Comparison of ENCODE assay signal across 8 mouse cellular contexts in genomic region chr16:8828636-8829563, GRCm38 (mm10). TPM values are rescaled to one million over a fixed set of nuclear protein-coding genes. Genes with fewer than 3 reads are reported as not detected.
DNase-seq lines count a peak whose midpoint lies in the region; ATAC-seq and TF ChIP-seq lines count a peak whose summit lies in the region.

No protein-coding gene starts in this region.

- no peaks in the 10 kb centered on the region for H3K27me3 ChIP-seq in heart, embryonic 10.5 days (ENCODE audit: insufficient read depth, poor library complexity, severe bottlenecking)
- no peaks in the 10 kb centered on the region for H3K27me3 ChIP-seq in Patski
- H3K27me3 ChIP-seq in hindbrain, embryonic 13.5 days = no peaks in the 10 kb centered on the region
- H3K27me3 ChIP-seq in liver, embryonic 14.5 days (ENCODE audit: control insufficient read depth, insufficient read depth, low read length) = no peaks in the 10 kb centered on the region
- H3K27me3 ChIP-seq in neural tube, embryonic 14.5 days (ENCODE audit: control insufficient read depth, insufficient read depth, low read length) = no peaks in the 10 kb centered on the region; the same call in 1 of the 2 replicates

- peak overlapping the region; percentile 93 for H3K4me2 ChIP-seq in hindbrain, embryonic 13.5 days
- H3K4me2 ChIP-seq in liver, embryonic 14.5 days (ENCODE audit: low read depth) = peak overlapping the region; percentile 100
- peak overlapping the region; percentile 98 for H3K4me2 ChIP-seq in neural tube, embryonic 14.5 days (ENCODE audit: low read depth, low read length)

- peaks cover 19% of the 10 kb centered on the region; the same call in 1 of the 2 replicates for H3K36me3 ChIP-seq in heart, embryonic 10.5 days
- peaks cover 7% of the 10 kb centered on the region; the same call in 1 of the 2 replicates for H3K36me3 ChIP-seq in hindbrain, embryonic 13.5 days
- H3K36me3 ChIP-seq in liver, embryonic 14.5 days (replicated peaks; ENCODE audit: control insufficient read depth, insufficient read depth, low read depth) = peaks cover 22% of the 10 kb centered on the region
- peaks cover 3% of the 10 kb centered on the region; the same call in 1 of the 2 replicates for H3K36me3 ChIP-seq in neural tube, embryonic 14.5 days (ENCODE audit: control insufficient read depth, insufficient read depth, low read length)

- no peaks in the 10 kb centered on the region for H3K9me3 ChIP-seq in heart, embryonic 10.5 days
- no peaks in the 10 kb centered on the region for H3K9me3 ChIP-seq in hindbrain, embryonic 13.5 days
- no peaks in the 10 kb centered on the region for H3K9me3 ChIP-seq in liver, embryonic 14.5 days (ENCODE audit: control insufficient read depth, low read length)
- no peaks in the 10 kb centered on the region for H3K9me3 ChIP-seq in neural tube, embryonic 14.5 days (ENCODE audit: control insufficient read depth, low read length)

- 11% methylated on average over 33 of the region's 33 CpGs for WGBS in heart, embryonic 10.5 days
- WGBS in hindbrain, embryonic 13.5 days = 13% methylated on average over 33 of the region's 33 CpGs
- 11% methylated on average over 33 of the region's 33 CpGs for WGBS in liver, embryonic 14.5 days (ENCODE audit: insufficient replicate concordance)
- 12% methylated on average over 33 of the region's 33 CpGs for WGBS in neural tube, embryonic 14.5 days

- H3K27ac ChIP-seq in heart, embryonic 10.5 days = peak overlapping the region; percentile 97
- H3K27ac ChIP-seq in hindbrain, embryonic 13.5 days = peak overlapping the region; percentile 93
- H3K27ac ChIP-seq in liver, embryonic 14.5 days = peak overlapping the region; percentile 100
- peak overlapping the region; percentile 88 for H3K27ac ChIP-seq in neural tube, embryonic 14.5 days (ENCODE audit: low read depth, low read length)

- TF ChIP-seq EP300 in liver, embryonic 14.5 days (IDR thresholded peaks at IDR 0.05; ENCODE audit: low read depth) = no peak

- CTCF ChIA-PET in Patski (lab: Charles Lee) = no interaction called here

- ATAC-seq in Patski = peak; percentile 49
- ATAC-seq in hindbrain, embryonic 13.5 days (ENCODE audit: low FRiP score) = peak; percentile 64
- peak; percentile 44 for ATAC-seq in liver, embryonic 14.5 days (ENCODE audit: insufficient read depth)
- ATAC-seq in neural tube, embryonic 14.5 days (ENCODE audit: low read depth) = peak; percentile 50

- peak; percentile 81 for DNase-seq in heart, embryonic 10.5 days (ENCODE audit: low spot score)
- DNase-seq in heart, adult 8-10 months (ENCODE audit: low spot score) = no peak
- no peak for DNase-seq in Patski (ENCODE audit: low read depth, low spot score)
- peak; percentile 65 for DNase-seq in fibroblast of lung, adult 2 months (ENCODE audit: low read depth)
- peak in 1 of 3 experiments; percentile 40 for DNase-seq in liver, embryonic 14.5 days (ENCODE audit: low read depth in 3 of 3, low spot score in 3 of 3)
- DNase-seq in yolk sac, embryonic 10.5 days (ENCODE audit: low spot score) = no peak

- peak overlapping the region; percentile 82 for H3K9ac ChIP-seq in hindbrain, embryonic 13.5 days
- H3K9ac ChIP-seq in liver, embryonic 14.5 days (replicated peaks) = peak overlapping the region; percentile 91
- H3K9ac ChIP-seq in neural tube, embryonic 14.5 days (replicated peaks; ENCODE audit: low read depth, low read length) = peak overlapping the region; percentile 69

- no peak for TF ChIP-seq CTCF in Patski (IDR thresholded peaks at IDR 0.05)
- TF ChIP-seq CTCF in liver, embryonic 14.5 days (IDR thresholded peaks at IDR 0.05; ENCODE audit: low read depth) = peak; percentile 61; the same call in 1 of the 2 replicates

- H3K4me1 ChIP-seq in heart, embryonic 10.5 days = peaks cover 17% of the 10 kb centered on the region; the same call in 1 of the 2 replicates
- peaks cover 24% of the 10 kb centered on the region for H3K4me1 ChIP-seq in hindbrain, embryonic 13.5 days (replicated peaks)
- H3K4me1 ChIP-seq in liver, embryonic 14.5 days (replicated peaks; ENCODE audit: control insufficient read depth in 2 of 2, insufficient read depth in 2 of 2, low read length in 1 of 2) = peaks cover 9 to 20% of the 10 kb centered on the region in 2 experiments
- peaks cover 20% of the 10 kb centered on the region for H3K4me1 ChIP-seq in neural tube, embryonic 14.5 days (ENCODE audit: control insufficient read depth, insufficient read depth, low read length)

- H3K4me3 ChIP-seq in heart, embryonic 10.5 days = peak overlapping the region; percentile 92
- H3K4me3 ChIP-seq in hindbrain, embryonic 13.5 days = peak overlapping the region; percentile 98
- peak overlapping the region; percentile 73 to 81 for H3K4me3 ChIP-seq in liver, embryonic 14.5 days (ENCODE audit: insufficient read depth in 1 of 2, low read depth in 2 of 2, low read length in 2 of 2)
- peak overlapping the region; percentile 56 for H3K4me3 ChIP-seq in neural tube, embryonic 14.5 days (ENCODE audit: low read depth, low read length)

- POLR2A ChIA-PET in Patski (lab: Charles Lee) = no interaction called here

- in situ Hi-C loops in Patski (cut with MboI; ENCODE audit: low pct_unique_long_range_greater_than_20kb) = no loop called here

RNA-seq across cellular contexts. Expression of gene 1810013L24Rik, which starts 1.0 kb away (rescaled TPM):
- polyA plus RNA-seq in heart, embryonic 10.5 days (2016; fragmentation: Nextera tagmentation; extraction: Ambion mirVana) = 17.3 and 21.3 TPM in 2 replicates
- 100 to 1,000 TPM; 121 to 130 (median 129) TPM for total RNA-seq in heart, adult 8-10 months (2022)
- polyA plus RNA-seq in Patski (2021) = 50.3 TPM
- polyA plus RNA-seq in hindbrain, embryonic 13.5 days (2015; fragmentation: Nextera tagmentation; extraction: Ambion mirVana) = 30.6 and 31.3 TPM in 2 replicates
- 10.3 and 15.1 TPM in 2 replicates for polyA plus RNA-seq in liver, embryonic 14.5 days (2012; rRNA removed)
- polyA plus RNA-seq in liver, embryonic 14.5 days (2014; fragmentation: Nextera tagmentation; extraction: Ambion mirVana) = 8.4 and 9.8 TPM in 2 replicates
- 21.9 and 26.7 TPM in 2 replicates for polyA plus RNA-seq in neural tube, embryonic 14.5 days (2014; fragmentation: Nextera tagmentation; extraction: Ambion mirVana)

RNA-seq across cellular contexts. Expression of gene Usp7, which starts 36.8 kb away (rescaled TPM):
- polyA plus RNA-seq in heart, embryonic 10.5 days (2016; fragmentation: Nextera tagmentation; extraction: Ambion mirVana) = 16.8 and 24.3 TPM in 2 replicates
- 10 to 100 TPM; 42.9 to 59.2 (median 48.1) TPM for total RNA-seq in heart, adult 8-10 months (2022)
- 84.2 TPM for polyA plus RNA-seq in Patski (2021)
- 27.8 and 34.1 TPM in 2 replicates for polyA plus RNA-seq in hindbrain, embryonic 13.5 days (2015; fragmentation: Nextera tagmentation; extraction: Ambion mirVana)
- polyA plus RNA-seq in liver, embryonic 14.5 days (2012; rRNA removed) = 37.6 and 57.5 TPM in 2 replicates
- polyA plus RNA-seq in liver, embryonic 14.5 days (2014; fragmentation: Nextera tagmentation; extraction: Ambion mirVana) = 35.5 and 41.9 TPM in 2 replicates
- 51.6 and 61.4 TPM in 2 replicates for polyA plus RNA-seq in neural tube, embryonic 14.5 days (2014; fragmentation: Nextera tagmentation; extraction: Ambion mirVana)

Comparison
In these comparisons a context has a peak if more than half of its experiments do, and no peak if none do; other contexts are left out.
1. DNase-seq: peak in heart, embryonic 10.5 days (single experiment) and fibroblast of lung, adult 2 months (single experiment); none in heart, adult 8-10 months (single experiment), Patski (single experiment) and yolk sac, embryonic 10.5 days (single experiment).
2. Peak in every context shown above with its lines, with median percentiles within 50 percentile points of each other: H3K27ac ChIP-seq, H3K4me3 ChIP-seq, ATAC-seq, H3K4me2 ChIP-seq and H3K9ac ChIP-seq.